Mouse (Mus musculus) olfactory bulb, adult 2 months (tissue): Measurements from ENCODE around the gene Gm20518.

Experiments
- CTCF ChIP-seq: fragments of 200-500 bp; IDR thresholded peaks from 2 replicates; pipeline ENCODE4 v1.5.1; 2012; ENCODE audit warnings: low read depth, mild to moderate bottlenecking, low read length, moderate library complexity; ENCODE audit not compliant: insufficient read depth
- POLR2A ChIP-seq: fragments of 200-500 bp; IDR thresholded peaks from 2 replicates; pipeline ENCODE4 v1.6.1; 2012; ENCODE audit warnings: mild to moderate bottlenecking, low read depth, low read length, moderate library complexity; ENCODE audit not compliant: insufficient read depth

DNA sequence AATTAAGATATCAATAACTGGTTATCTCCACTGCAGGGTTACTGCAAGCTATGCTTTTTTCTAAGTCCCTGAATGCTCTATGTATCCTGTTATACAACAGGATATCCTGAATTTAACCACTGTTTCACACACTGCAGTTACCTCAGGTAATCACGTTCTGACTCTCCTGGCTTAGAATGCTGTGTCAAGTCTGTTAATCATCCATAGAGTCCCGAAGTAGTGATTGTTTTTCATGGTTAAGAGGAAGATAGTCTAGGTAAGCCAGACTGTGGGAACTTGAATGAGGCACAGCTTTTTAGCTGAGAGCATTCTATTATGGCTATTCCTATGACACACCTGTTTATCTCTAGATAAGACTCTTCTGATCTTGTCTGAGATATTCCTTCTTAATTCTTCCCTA, 26.2 kb downstream of the Gm20518 start:
- TF ChIP-seq CTCF (no peak), POLR2A (no peak)
